Mouse (Mus musculus): Measurements from ENCODE around the gene Copa.

The Copa gene

GRCm38 (mm10) chr1:172147835-172148278 is 65.5 kb downstream of the Copa start, which contains the start of gene Dcaf8:
Gene Dcaf8 (plus strand): TSS chr1:172148084.
- peak; percentile 97 for DNase-seq

GRCm38 (mm10) chr1:172148279-172148954 is 66.1 kb downstream of the Copa start:
- no peak for DNase-seq

- no peak for DNase-seq
These were observed 66.9 kb downstream of the Copa start for GRCm38 (mm10) chr1:172148955-172149815.

- no peak for DNase-seq
These were observed 72.2 kb downstream of the Copa start for GRCm38 (mm10) chr1:172154536-172154935.

GRCm38 (mm10) chr1:172155518-172155917 is 73.2 kb downstream of the Copa start:
- no peak for DNase-seq

- no peak for DNase-seq
These were observed 77.6 kb downstream of the Copa start for GRCm38 (mm10) chr1:172159970-172160369.

GRCm38 (mm10) chr1:172160508-172160907 is 78.2 kb downstream of the Copa start:
- DNase-seq: no peak

- DNase-seq: peak; percentile 45
These were observed 79.7 kb downstream of the Copa start for GRCm38 (mm10) chr1:172162009-172162408.

- no peak for DNase-seq
These were observed 80.6 kb downstream of the Copa start for GRCm38 (mm10) chr1:172162959-172163358.

GRCm38 (mm10) chr1:172167911-172168310 is 85.6 kb downstream of the Copa start:
- no peak for DNase-seq

- DNase-seq: no peak
These were observed 87.5 kb downstream of the Copa start for GRCm38 (mm10) chr1:172169809-172170208.

All from cerebellum, adult 11-12 months (tissue).